Mouse (Mus musculus): ENCODE data around the gene Cib1. TPM values are rescaled to one million over a fixed set of nuclear protein-coding genes. Genes with fewer than 3 reads are reported as not detected.

Cib1 gene
- polyA plus RNA-seq, 1 experiment from 2014 or later = 526 TPM

GRCm38 (mm10) chr7:80208026-80208642, 24.5 kb downstream of the Cib1 start:
- peaks cover 21% of the 10 kb centered on the region; the same call in 1 of the 2 replicates for H3K4me1 ChIP-seq (replicated peaks; ENCODE audit: control insufficient read depth, insufficient read depth, low read length)
- no peak for TF ChIP-seq CTCF (IDR thresholded peaks at IDR 0.05; ENCODE audit: low read depth)

GRCm38 (mm10) chr7:80207314-80207731, 25.3 kb downstream of the Cib1 start:
- H3K27ac ChIP-seq (ENCODE audit: low read depth, low read length) = peak overlapping the region; percentile 97
- WGBS = 28% methylated on average over 3 of the region's 3 CpGs
- no peak overlapping the region for H3K4me3 ChIP-seq (ENCODE audit: low read depth, low read length)
- H3K4me1 ChIP-seq (replicated peaks; ENCODE audit: control insufficient read depth, insufficient read depth, low read length) = peaks cover 21% of the 10 kb centered on the region; the same call in 1 of the 2 replicates
- no peak for TF ChIP-seq CTCF (IDR thresholded peaks at IDR 0.05; ENCODE audit: low read depth)
- H3K9me3 ChIP-seq (ENCODE audit: control insufficient read depth) = no peaks in the 10 kb centered on the region
- H3K9ac ChIP-seq (ENCODE audit: low read depth, low read length) = peak overlapping the region; percentile 34
- H3K27me3 ChIP-seq (replicated peaks; ENCODE audit: control insufficient read depth, insufficient read depth, low read length) = no peaks in the 10 kb centered on the region
- H3K4me2 ChIP-seq (replicated peaks; ENCODE audit: low read depth) = peak overlapping the region; percentile 30; the same call in 1 of the 2 replicates
- H3K36me3 ChIP-seq (ENCODE audit: control insufficient read depth, insufficient read depth) = peaks cover 15% of the 10 kb centered on the region; the same call in 1 of the 2 replicates
- ATAC-seq = peak; percentile 81

More at GRCm38 (mm10) chr7:80208026-80208642, 24.5 kb downstream of the Cib1 start:
- peak overlapping the region; percentile 97 for H3K27ac ChIP-seq (ENCODE audit: low read depth, low read length)
- H3K9ac ChIP-seq (ENCODE audit: low read depth, low read length) = peak overlapping the region; percentile 34
- peaks cover 10% of the 10 kb centered on the region for H3K36me3 ChIP-seq (ENCODE audit: control insufficient read depth, insufficient read depth)
- H3K4me3 ChIP-seq (ENCODE audit: low read depth, low read length) = no peak overlapping the region
- no peaks in the 10 kb centered on the region for H3K27me3 ChIP-seq (replicated peaks; ENCODE audit: control insufficient read depth, insufficient read depth, low read length)
- WGBS = 36% methylated on average over 18 of the region's 18 CpGs
- peak; percentile 24 for ATAC-seq
- H3K9me3 ChIP-seq (ENCODE audit: control insufficient read depth) = no peaks in the 10 kb centered on the region
- H3K4me2 ChIP-seq (replicated peaks; ENCODE audit: low read depth) = peak overlapping the region; percentile 30

GRCm38 (mm10) chr7:80205705-80206589, 26.7 kb downstream of the Cib1 start:
- Histone ChIP-seq H3K4me1 (replicated peaks; ENCODE audit: control insufficient read depth, insufficient read depth, low read length) (peaks cover 21% of the 10 kb centered on the region; the same call in 1 of the 2 replicates), H3K27me3 (replicated peaks; ENCODE audit: control insufficient read depth, insufficient read depth, low read length) (no peaks in the 10 kb centered on the region), H3K4me3 (ENCODE audit: low read depth, low read length) (no peak overlapping the region), H3K4me2 (replicated peaks; ENCODE audit: low read depth) (0 out of 2 replicates have a peak overlapping the region, but pooled peaks have one; percentile 30), H3K36me3 (ENCODE audit: control insufficient read depth, insufficient read depth) (peaks cover 17% of the 10 kb centered on the region; the same call in 1 of the 2 replicates), H3K9me3 (ENCODE audit: control insufficient read depth) (no peaks in the 10 kb centered on the region), H3K27ac (ENCODE audit: low read depth, low read length) (peak overlapping the region; percentile 97), H3K9ac (ENCODE audit: low read depth, low read length) (peak overlapping the region; percentile 34; the same call in 1 of the 2 replicates)
- WGBS = 64% methylated on average over 12 of the region's 12 CpGs
- no peak for TF ChIP-seq CTCF (IDR thresholded peaks at IDR 0.05; ENCODE audit: low read depth)
- ATAC-seq = no peak

- H3K27me3 ChIP-seq (replicated peaks; ENCODE audit: control insufficient read depth, insufficient read depth, low read length) = no peaks in the 10 kb centered on the region
- no peak overlapping the region for H3K4me3 ChIP-seq (ENCODE audit: low read depth, low read length)
- ATAC-seq = no peak
- 81% methylated on average over 7 of the region's 7 CpGs for WGBS
- no peak overlapping the region for H3K9ac ChIP-seq (ENCODE audit: low read depth, low read length)
- peaks cover 17% of the 10 kb centered on the region; the same call in 1 of the 2 replicates for H3K36me3 ChIP-seq (ENCODE audit: control insufficient read depth, insufficient read depth)
- H3K9me3 ChIP-seq (ENCODE audit: control insufficient read depth) = no peaks in the 10 kb centered on the region
- H3K27ac ChIP-seq (ENCODE audit: low read depth, low read length) = peak overlapping the region; percentile 97
- H3K4me1 ChIP-seq (replicated peaks; ENCODE audit: control insufficient read depth, insufficient read depth, low read length) = peaks cover 21% of the 10 kb centered on the region; the same call in 1 of the 2 replicates
- no peak for TF ChIP-seq CTCF (IDR thresholded peaks at IDR 0.05; ENCODE audit: low read depth)
- H3K4me2 ChIP-seq (replicated peaks; ENCODE audit: low read depth) = no peak overlapping the region
These were observed 27.7 kb downstream of the Cib1 start for GRCm38 (mm10) chr7:80204961-80205360.

GRCm38 (mm10) chr7:80204362-80204761, 28.3 kb downstream of the Cib1 start:
- 69% methylated on average over 4 of the region's 4 CpGs for WGBS
- no peak for TF ChIP-seq CTCF (IDR thresholded peaks at IDR 0.05; ENCODE audit: low read depth)
- peaks cover 17% of the 10 kb centered on the region; the same call in 1 of the 2 replicates for H3K36me3 ChIP-seq (ENCODE audit: control insufficient read depth, insufficient read depth)
- no peaks in the 10 kb centered on the region for H3K27me3 ChIP-seq (replicated peaks; ENCODE audit: control insufficient read depth, insufficient read depth, low read length)
- peaks cover 24% of the 10 kb centered on the region for H3K4me1 ChIP-seq (replicated peaks; ENCODE audit: control insufficient read depth, insufficient read depth, low read length)
- ATAC-seq = no peak
- H3K4me2 ChIP-seq (replicated peaks; ENCODE audit: low read depth) = no peak overlapping the region
- H3K9ac ChIP-seq (ENCODE audit: low read depth, low read length) = no peak overlapping the region
- H3K9me3 ChIP-seq (ENCODE audit: control insufficient read depth) = no peaks in the 10 kb centered on the region
- H3K4me3 ChIP-seq (ENCODE audit: low read depth, low read length) = no peak overlapping the region
- peak overlapping the region; percentile 97; the same call in 1 of the 2 replicates for H3K27ac ChIP-seq (ENCODE audit: low read depth, low read length)

GRCm38 (mm10) chr7:80203638-80204096, 28.9 kb downstream of the Cib1 start:
- no peak overlapping the region for H3K4me3 ChIP-seq (ENCODE audit: low read depth, low read length)
- H3K27me3 ChIP-seq (replicated peaks; ENCODE audit: control insufficient read depth, insufficient read depth, low read length) = no peaks in the 10 kb centered on the region
- 53% methylated on average over 12 of the region's 12 CpGs for WGBS
- peaks cover 24% of the 10 kb centered on the region; the same call in 1 of the 2 replicates for H3K4me1 ChIP-seq (replicated peaks; ENCODE audit: control insufficient read depth, insufficient read depth, low read length)
- no peak overlapping the region for H3K4me2 ChIP-seq (replicated peaks; ENCODE audit: low read depth)
- no peak for ATAC-seq
- no peak overlapping the region for H3K9ac ChIP-seq (ENCODE audit: low read depth, low read length)
- no peak for TF ChIP-seq CTCF (IDR thresholded peaks at IDR 0.05; ENCODE audit: low read depth)
- peak overlapping the region; percentile 97 for H3K27ac ChIP-seq (ENCODE audit: low read depth, low read length)
- H3K36me3 ChIP-seq (ENCODE audit: control insufficient read depth, insufficient read depth) = peaks cover 17% of the 10 kb centered on the region; the same call in 1 of the 2 replicates
- no peaks in the 10 kb centered on the region for H3K9me3 ChIP-seq (ENCODE audit: control insufficient read depth)

All from intestine, postnatal 0 days (tissue).